Mouse (Mus musculus) heart, postnatal 0 days (tissue): Measurements from ENCODE around the gene Csrnp1.

ENCODE experiments used
- CTCF ChIP-seq: IDR thresholded peaks from 2 replicates; pipeline ENCODE4 v1.5.1; 2016; ENCODE audit warnings: antibody characterized with exemption, control low read depth, low read depth
- EP300 ChIP-seq: IDR thresholded peaks from 2 replicates; pipeline ENCODE4 v1.6.1; 2016; ENCODE audit warnings: antibody characterized with exemption, low read depth

GRCm38 (mm10) chr9:119970763-119971656 is 13.4 kb downstream of the Csrnp1 start:
- TF ChIP-seq CTCF: no peak
- TF ChIP-seq EP300: no peak
